Mouse (Mus musculus) embryonic fibroblast, embryonic 13.5 days (primary cell): ENCODE measurements around the gene Gabbr2.

Source experiments
- CTCF ChIP-seq: IDR thresholded peaks from 2 replicates; pipeline ENCODE4 v1.5.1; 2011; ENCODE audit warnings: mild to moderate bottlenecking, control low read depth, low read length, moderate library complexity, borderline replicate concordance; ENCODE audit not compliant: insufficient read depth
- POLR2A ChIP-seq: IDR thresholded peaks from 2 replicates; pipeline ENCODE4 v1.6.1; 2011; ENCODE audit warnings: low read depth, mild to moderate bottlenecking, control low read depth, low read length, moderate library complexity

DNA sequence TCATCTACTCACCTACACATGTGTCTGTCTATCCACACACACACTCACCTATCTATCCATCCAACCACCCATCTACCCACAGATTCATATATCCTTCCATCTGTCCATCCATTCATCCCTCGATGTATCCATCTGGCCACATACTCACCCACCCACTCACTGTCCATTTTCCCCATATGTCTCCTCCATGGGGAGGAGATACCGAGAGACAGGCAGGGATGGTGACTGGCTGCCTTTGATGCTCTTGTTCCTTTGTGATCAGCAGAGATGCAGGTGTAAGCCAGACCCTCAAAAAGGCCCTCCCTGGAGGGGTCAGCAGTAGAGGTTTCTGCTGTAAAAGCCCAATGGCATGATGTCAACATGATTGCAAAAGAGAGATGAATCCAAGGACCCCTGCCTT lies 221.0 kb downstream of the Gabbr2 start:
- TF ChIP-seq POLR2A (no peak), CTCF (no peak)
